Mouse (Mus musculus): ENCODE data around the gene Farsb.

DNA sequence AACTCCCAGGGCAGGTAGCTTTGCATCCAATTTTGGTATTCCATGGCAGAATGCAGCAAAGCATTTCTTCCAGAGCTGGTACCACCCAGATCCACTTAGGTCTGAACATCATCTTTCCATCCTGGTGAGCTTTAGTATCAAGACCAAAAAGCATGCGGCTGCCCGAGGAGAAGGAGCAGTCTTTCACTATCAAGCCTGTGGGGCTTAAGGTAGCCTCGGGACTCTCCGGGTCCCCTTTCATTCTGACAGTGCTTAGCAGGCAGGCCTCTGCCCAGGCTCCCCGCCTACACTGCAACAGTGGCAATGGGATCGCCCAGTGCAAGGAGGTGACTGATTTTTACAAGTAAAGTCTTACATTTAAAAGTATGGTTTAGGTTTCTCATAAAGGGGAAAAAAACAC lies 36.2 kb downstream of the Farsb start:
- no peak for TF ChIP-seq CTCF (IDR thresholded peaks at IDR 0.05; ENCODE audit: low read depth, low read length)
- TF ChIP-seq POLR2A (IDR thresholded peaks at IDR 0.05; ENCODE audit: borderline replicate concordance, low read depth, low read length): no peak

Measured in bone marrow macrophage, adult 2 months (primary cell).